Mouse (Mus musculus): ENCODE measurements around the gene Lfng. TPM values are rescaled to one million over a fixed set of nuclear protein-coding genes. Genes with fewer than 3 reads are reported as not detected.

The Lfng gene
- polyA plus RNA-seq, 1 experiment, result 48.7 TPM

DNA sequence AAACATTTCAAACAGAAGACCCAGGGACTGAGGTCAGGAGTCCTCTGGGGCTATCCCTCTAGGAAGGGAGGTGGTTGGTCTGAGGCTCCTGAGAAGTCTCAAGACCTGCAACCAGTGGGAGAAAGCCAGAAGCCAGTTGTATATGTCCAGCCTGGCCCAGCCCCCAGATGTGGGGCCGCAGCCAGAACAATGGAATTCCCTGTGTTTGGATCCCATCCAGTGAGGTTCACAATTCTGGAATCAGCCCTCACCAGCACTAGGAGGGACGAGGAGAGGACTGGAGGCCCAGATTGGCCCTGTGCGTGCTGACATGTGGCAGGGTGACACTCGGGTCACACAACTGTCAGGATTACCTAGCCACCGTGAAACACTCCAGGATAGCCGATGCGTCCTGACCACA, 45.5 kb downstream of the Lfng start:
- H3K4me3 ChIP-seq (replicated peaks; ENCODE audit: insufficient read depth, low read depth, low read length), result no peak overlapping the region
- 46% methylated on average over 7 of the region's 7 CpGs for WGBS
- H3K4me1 ChIP-seq (ENCODE audit: control insufficient read depth, insufficient read depth, low read length), result 0 out of 2 replicates have a peak, but pooled peaks cover under 1% of the 10 kb centered on the region
- DNase-seq, result no peak
- H3K27ac ChIP-seq (ENCODE audit: insufficient read depth, low read length), result no peak overlapping the region
- no peak for TF ChIP-seq CTCF (IDR thresholded peaks at IDR 0.05; ENCODE audit: borderline replicate concordance, insufficient read depth, low read depth, low read length)
- no peak for TF ChIP-seq POLR2A (IDR thresholded peaks at IDR 0.05; ENCODE audit: borderline replicate concordance, insufficient read depth, low read length)
- H3K27me3 ChIP-seq (ENCODE audit: control insufficient read depth, insufficient read depth, low read length), result no peaks in the 10 kb centered on the region

DNA sequence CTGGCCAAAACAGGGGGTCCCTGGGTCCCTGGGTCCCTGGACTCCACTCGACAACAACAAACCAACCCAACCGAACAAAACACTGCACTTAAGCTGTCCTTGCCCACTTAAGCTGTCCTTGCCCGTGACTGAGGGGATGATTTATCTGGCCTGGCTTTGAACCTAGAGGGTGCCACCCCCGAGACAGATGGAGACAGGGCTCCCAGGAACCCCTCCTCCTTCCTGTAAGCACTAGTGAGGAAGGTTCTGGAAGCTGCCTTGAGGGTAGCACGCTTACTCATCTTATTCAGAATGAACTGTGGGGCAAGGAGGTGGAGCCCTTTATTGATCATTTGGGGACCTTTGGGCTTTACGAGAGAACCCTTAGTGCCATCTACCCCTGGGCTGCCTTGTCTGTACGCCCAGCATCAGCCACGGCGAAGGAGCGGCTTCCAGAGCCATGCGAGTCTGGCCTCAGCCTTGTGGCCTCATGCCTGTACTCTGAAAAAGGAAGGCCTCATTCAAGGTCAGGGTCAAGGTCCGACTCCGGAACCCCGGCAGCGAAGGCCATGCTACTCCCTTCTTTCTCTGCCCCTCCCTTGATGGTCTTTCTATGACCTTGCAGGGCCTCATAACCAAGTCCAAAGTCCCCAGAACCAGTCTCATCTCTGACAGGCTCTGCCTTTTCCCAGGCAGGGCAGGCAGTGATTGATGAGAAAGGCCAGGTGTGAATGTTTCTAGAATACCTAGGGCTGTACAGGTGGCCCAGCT, 47.2 kb downstream of the Lfng start:
- TF ChIP-seq CTCF (IDR thresholded peaks at IDR 0.05; ENCODE audit: borderline replicate concordance, insufficient read depth, low read depth, low read length) (no peak), POLR2A (IDR thresholded peaks at IDR 0.05; ENCODE audit: borderline replicate concordance, insufficient read depth, low read length) (no peak)
- Histone ChIP-seq H3K4me1 (ENCODE audit: control insufficient read depth, insufficient read depth, low read length) (peaks cover under 1% of the 10 kb centered on the region; the same call in 1 of the 2 replicates), H3K27me3 (ENCODE audit: control insufficient read depth, insufficient read depth, low read length) (no peaks in the 10 kb centered on the region), H3K27ac (ENCODE audit: insufficient read depth, low read length) (no peak overlapping the region), H3K4me3 (replicated peaks; ENCODE audit: insufficient read depth, low read depth, low read length) (no peak overlapping the region)
- 83% methylated on average over 15 of the region's 15 CpGs for WGBS
- DNase-seq, result no peak

DNA sequence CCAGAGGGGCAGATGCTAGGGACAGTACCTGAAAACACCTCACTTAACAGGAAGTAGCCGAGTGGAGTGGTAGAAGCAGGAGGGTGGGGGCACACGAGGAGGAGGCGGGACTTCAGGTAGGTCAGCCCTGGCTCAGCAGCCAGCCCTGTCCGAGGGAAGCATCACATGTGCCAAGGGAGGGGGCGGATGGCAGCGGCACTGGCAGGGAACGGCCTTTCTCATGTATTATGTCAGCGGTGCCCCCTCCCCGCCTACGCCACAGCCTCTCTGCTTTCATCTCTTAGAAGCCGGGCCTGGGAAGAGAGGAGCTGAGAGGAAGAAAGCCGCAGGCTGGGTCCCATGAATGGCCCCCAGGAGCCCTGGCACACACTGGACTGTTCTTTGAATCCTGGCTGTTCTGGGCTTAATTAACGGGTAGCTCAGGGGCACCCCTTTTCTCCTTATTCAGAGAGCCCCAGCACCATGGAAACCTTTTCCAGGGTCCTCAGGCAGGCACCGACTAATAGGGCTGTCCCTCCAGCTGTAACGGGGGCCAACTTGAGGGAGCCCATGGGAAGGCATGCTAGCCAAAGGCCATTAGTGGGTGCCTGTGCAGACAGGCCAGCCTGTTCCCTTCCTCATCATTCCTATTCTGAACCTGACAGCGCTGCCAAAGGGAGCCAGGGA, 52.6 kb downstream of the Lfng start:
- TF ChIP-seq CTCF (IDR thresholded peaks at IDR 0.05; ENCODE audit: borderline replicate concordance, insufficient read depth, low read depth, low read length) (no peak), POLR2A (IDR thresholded peaks at IDR 0.05; ENCODE audit: borderline replicate concordance, insufficient read depth, low read length) (no peak)
- DNase-seq, result peak; percentile 38 to 56
- WGBS, result 10% methylated on average over 16 of the region's 16 CpGs
- no peaks in the 10 kb centered on the region for H3K27me3 ChIP-seq (ENCODE audit: control insufficient read depth, insufficient read depth, low read length)
- peak overlapping the region; percentile 7 for H3K4me3 ChIP-seq (replicated peaks; ENCODE audit: insufficient read depth, low read depth, low read length)
- no peak overlapping the region for H3K27ac ChIP-seq (ENCODE audit: insufficient read depth, low read length)
- H3K4me1 ChIP-seq (ENCODE audit: control insufficient read depth, insufficient read depth, low read length), result peaks cover 8% of the 10 kb centered on the region

DNA sequence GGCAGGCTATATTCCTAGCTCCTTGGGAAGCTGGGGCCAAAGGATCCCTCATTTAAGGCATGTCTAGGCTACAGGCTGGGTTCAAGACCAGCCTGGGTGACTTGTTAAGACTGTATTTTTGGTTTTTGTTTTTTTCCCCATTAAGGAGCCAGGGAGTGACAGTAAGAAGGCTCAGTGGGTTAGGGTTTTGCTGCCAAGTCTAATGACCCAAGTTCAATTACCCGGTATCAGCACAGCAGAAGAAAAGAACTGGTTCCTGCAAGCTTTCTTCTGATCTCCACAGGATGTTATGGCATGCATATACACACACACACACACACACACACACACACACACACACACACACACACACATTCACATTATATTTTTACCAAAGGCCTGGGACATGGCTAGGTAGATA, 53.3 kb downstream of the Lfng start:
- peaks cover 8% of the 10 kb centered on the region for H3K4me1 ChIP-seq (ENCODE audit: control insufficient read depth, insufficient read depth, low read length)
- TF ChIP-seq POLR2A (IDR thresholded peaks at IDR 0.05; ENCODE audit: borderline replicate concordance, insufficient read depth, low read length) (no peak), CTCF (IDR thresholded peaks at IDR 0.05; ENCODE audit: borderline replicate concordance, insufficient read depth, low read depth, low read length) (no peak)
- H3K27ac ChIP-seq (ENCODE audit: insufficient read depth, low read length), result no peak overlapping the region
- DNase-seq, result no peak
- no peaks in the 10 kb centered on the region for H3K27me3 ChIP-seq (ENCODE audit: control insufficient read depth, insufficient read depth, low read length)
- WGBS, result 71% methylated on average over 1 of the region's 1 CpGs
- no peak overlapping the region for H3K4me3 ChIP-seq (replicated peaks; ENCODE audit: insufficient read depth, low read depth, low read length)

DNA sequence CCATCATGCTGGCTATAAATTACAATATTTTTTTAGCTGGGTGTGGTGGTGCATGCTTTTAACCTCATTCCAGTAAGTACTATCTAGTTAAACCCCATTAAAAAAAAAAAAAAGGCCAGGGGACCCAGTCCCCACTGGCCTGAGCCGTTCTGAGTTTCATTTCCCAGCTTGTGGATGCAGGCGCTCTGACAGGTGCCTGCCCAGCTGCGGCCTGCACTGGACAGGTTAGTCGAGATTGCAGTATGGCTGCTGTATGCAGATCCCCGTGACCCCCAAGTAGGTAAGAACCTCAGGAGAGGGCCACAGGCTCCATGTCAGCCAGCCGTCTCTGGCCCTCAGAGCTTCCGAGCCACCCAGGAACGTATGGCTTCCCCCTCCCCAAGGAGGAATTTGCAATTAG, 54.3 kb downstream of the Lfng start:
- H3K4me3 ChIP-seq (replicated peaks; ENCODE audit: insufficient read depth, low read depth, low read length), result no peak overlapping the region
- DNase-seq, result no peak
- WGBS, result 84% methylated on average over 8 of the region's 8 CpGs
- H3K27me3 ChIP-seq (ENCODE audit: control insufficient read depth, insufficient read depth, low read length), result no peaks in the 10 kb centered on the region
- no peak for TF ChIP-seq POLR2A (IDR thresholded peaks at IDR 0.05; ENCODE audit: borderline replicate concordance, insufficient read depth, low read length)
- no peak for TF ChIP-seq CTCF (IDR thresholded peaks at IDR 0.05; ENCODE audit: borderline replicate concordance, insufficient read depth, low read depth, low read length)
- H3K4me1 ChIP-seq (ENCODE audit: control insufficient read depth, insufficient read depth, low read length), result peaks cover 8% of the 10 kb centered on the region
- no peak overlapping the region for H3K27ac ChIP-seq (ENCODE audit: insufficient read depth, low read length)

DNA sequence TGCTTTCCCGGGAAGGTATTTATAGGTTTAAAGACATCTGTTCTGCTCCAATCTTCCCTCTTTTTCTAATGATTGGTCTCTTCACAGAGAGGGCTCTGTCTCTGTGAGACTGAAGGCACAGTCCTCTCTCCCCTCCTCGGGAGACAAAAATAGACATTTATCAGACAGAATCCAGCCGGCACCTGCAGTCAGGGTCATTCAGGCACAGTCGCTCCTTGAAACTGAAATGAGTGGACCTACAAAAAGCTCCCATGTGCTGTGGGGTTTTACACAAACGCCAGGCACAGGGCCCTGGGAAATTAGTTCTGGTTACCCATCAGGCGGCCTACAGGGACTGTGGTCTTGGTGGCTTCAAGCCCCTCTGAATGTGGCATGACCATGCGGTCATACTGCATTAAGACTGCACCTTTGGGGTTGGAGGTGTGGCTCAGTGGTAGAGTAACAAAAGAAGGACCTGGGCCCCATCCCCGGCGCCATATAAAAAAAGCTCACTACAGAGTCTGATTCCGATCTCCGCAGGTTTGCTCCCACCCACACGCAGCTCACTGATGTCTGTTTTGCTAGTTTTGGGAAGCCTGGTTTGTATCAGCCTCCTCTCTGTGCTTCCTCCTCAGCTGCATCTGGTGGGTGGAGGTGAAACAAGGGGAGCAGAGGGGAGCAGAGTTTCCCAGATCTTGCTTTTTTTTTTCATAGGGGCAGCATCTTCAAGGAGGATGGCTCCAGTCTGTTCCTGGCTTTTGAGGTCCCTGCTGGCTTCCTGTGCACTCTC, 54.9 kb downstream of the Lfng start:
- no peak overlapping the region for H3K27ac ChIP-seq (ENCODE audit: insufficient read depth, low read length)
- WGBS, result 68% methylated on average over 12 of the region's 12 CpGs
- no peaks in the 10 kb centered on the region for H3K27me3 ChIP-seq (ENCODE audit: control insufficient read depth, insufficient read depth, low read length)
- DNase-seq, result no peak
- peaks cover 8% of the 10 kb centered on the region for H3K4me1 ChIP-seq (ENCODE audit: control insufficient read depth, insufficient read depth, low read length)
- H3K4me3 ChIP-seq (replicated peaks; ENCODE audit: insufficient read depth, low read depth, low read length), result no peak overlapping the region
- TF ChIP-seq POLR2A (IDR thresholded peaks at IDR 0.05; ENCODE audit: borderline replicate concordance, insufficient read depth, low read length), result no peak
- no peak for TF ChIP-seq CTCF (IDR thresholded peaks at IDR 0.05; ENCODE audit: borderline replicate concordance, insufficient read depth, low read depth, low read length)

DNA sequence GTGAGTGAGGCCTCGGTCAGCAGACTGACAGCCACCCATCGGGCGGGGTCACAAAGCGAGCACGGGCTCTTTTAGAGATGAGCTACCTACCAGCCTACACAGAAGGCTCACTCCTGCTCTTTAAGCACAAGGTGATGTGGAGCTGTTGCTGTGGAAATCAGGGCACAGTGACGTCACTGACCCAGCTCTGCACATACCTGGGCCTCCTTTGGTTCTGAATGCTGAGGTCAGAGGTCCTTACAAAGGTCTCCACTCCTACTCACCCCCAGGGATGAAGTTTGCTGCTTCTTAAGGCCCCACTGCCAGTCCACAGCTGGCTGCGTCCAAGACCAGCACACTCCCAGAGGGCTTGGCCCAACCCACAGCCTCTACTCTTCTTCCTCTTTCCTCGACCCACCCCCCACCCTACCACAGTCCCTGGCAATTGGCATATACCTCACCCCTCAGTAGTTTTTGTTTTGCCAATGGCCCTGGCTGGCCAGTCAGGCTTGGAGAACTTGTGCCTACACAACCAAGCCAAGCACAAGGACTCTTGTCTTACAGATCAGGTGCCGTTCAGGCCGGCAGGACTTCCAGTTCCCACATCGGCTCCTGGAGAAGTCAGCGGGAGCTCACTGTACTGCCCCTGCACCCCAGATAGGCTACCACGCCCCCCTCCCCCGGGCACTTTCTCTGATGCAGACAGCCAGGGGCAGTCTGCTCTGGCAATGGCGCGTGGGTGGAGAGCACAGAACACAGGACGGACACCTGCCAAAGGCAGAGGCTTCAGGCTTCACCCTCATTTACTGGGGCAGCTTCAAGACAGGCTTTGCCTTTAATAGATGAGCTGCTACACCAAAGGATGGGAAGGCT, 55.8 kb downstream of the Lfng start:
- Histone ChIP-seq H3K27me3 (ENCODE audit: control insufficient read depth, insufficient read depth, low read length) (no peaks in the 10 kb centered on the region), H3K4me1 (ENCODE audit: control insufficient read depth, insufficient read depth, low read length) (peaks cover 8% of the 10 kb centered on the region), H3K4me3 (replicated peaks; ENCODE audit: insufficient read depth, low read depth, low read length) (no peak overlapping the region), H3K27ac (ENCODE audit: insufficient read depth, low read length) (no peak overlapping the region)
- WGBS, result 57% methylated on average over 17 of the region's 17 CpGs
- TF ChIP-seq CTCF (IDR thresholded peaks at IDR 0.05; ENCODE audit: borderline replicate concordance, insufficient read depth, low read depth, low read length), result no peak
- no peak for TF ChIP-seq POLR2A (IDR thresholded peaks at IDR 0.05; ENCODE audit: borderline replicate concordance, insufficient read depth, low read length)
- no peak for DNase-seq

Measured in cerebellum, adult 2 months (tissue).